Mouse (Mus musculus) hindbrain, postnatal 0 days (tissue): Measurements from ENCODE around the gene Umodl1. TPM values are rescaled to one million over a fixed set of nuclear protein-coding genes. Genes with fewer than 3 reads are reported as not detected.

ENCODE experiments used
- ATAC-seq: fragments of 200-750 bp; cut with Nextera tagmentation; 2 replicates; pipeline ENCODE4 v1.8.0; 2017; ENCODE audit warnings: mild to moderate bottlenecking, moderate TSS enrichment, moderate library complexity
- DNase-seq: peaks from one replicate; pipeline ENCODE4 v3.0.0-alpha.2; 2015; ENCODE audit warnings: low spot score
- H3K27ac ChIP-seq: fragments of 300-500 bp; sonication (generic); 2 replicates; pipeline ENCODE4 v1.5.1; 2014; ENCODE audit warnings: mild to moderate bottlenecking
- H3K27me3 ChIP-seq: fragments of 300-500 bp; sonication (generic); 2 replicates; pipeline ENCODE4 v1.6.1; 2014; ENCODE audit warnings: low read length, mixed read lengths; ENCODE audit not compliant: insufficient read depth
- H3K36me3 ChIP-seq: fragments of 300-500 bp; sonication (generic); 2 replicates; pipeline ENCODE4 v1.6.1; 2014; ENCODE audit warnings: low read length, mixed read lengths; ENCODE audit not compliant: insufficient read depth
- H3K4me1 ChIP-seq: fragments of 300-500 bp; sonication (generic); 2 replicates; pipeline ENCODE4 v1.6.1; 2014; ENCODE audit warnings: antibody characterized with exemption, low read length, mixed read lengths; ENCODE audit not compliant: insufficient read depth
- H3K4me2 ChIP-seq: fragments of 300-500 bp; sonication (generic); 2 replicates; pipeline ENCODE4 v1.6.1; 2014; ENCODE audit warnings: low read depth, mild to moderate bottlenecking, low read length, moderate library complexity, mixed read lengths
- H3K4me3 ChIP-seq: fragments of 300-500 bp; sonication (generic); 2 replicates; pipeline ENCODE4 v1.5.1; 2014; ENCODE audit warnings: low read length
- H3K9ac ChIP-seq: fragments of 300-500 bp; sonication (generic); replicated peaks from 2 replicates; pipeline ENCODE4 v1.6.1; 2014; ENCODE audit warnings: mild to moderate bottlenecking, low read length, moderate library complexity, mixed read lengths
- H3K9me3 ChIP-seq: fragments of 300-500 bp; sonication (generic); 2 replicates; pipeline ENCODE4 v1.6.1; 2016; ENCODE audit warnings: low read length, mixed read lengths
- CTCF ChIP-seq: IDR thresholded peaks from 2 replicates; pipeline ENCODE4 v1.5.1; 2016; ENCODE audit warnings: antibody characterized with exemption, control low read depth, low read depth
- WGBS: fragments of 180-500 bp; shearing (Covaris S2); extraction: QIAGEN DNeasy Blood & Tissue Kit; methylation state at CpG from one replicate; pipeline ENCODE4 v1.1.7; 2014; 5-methylcytosine and 5-hydroxymethylcytosine counted together
- polyA plus RNA-seq: library from polyadenylated mRNA; unstranded; fragments of >200 nt; fragmentation: Nextera tagmentation; extraction: Ambion mirVana; gene quantifications from 2 replicates; pipeline ENCODE4 v1.2.1, GENCODE M21; 2015
- total RNA-seq: library from RNA; depleted of rRNA; stranded (reverse); fragments of >200 nt; gene quantifications from 2 replicates; pipeline ENCODE4 v1.2.3, GENCODE M21; 2014

The Umodl1 gene
- total and polyA plus RNA-seq, 2 experiments from 2014 or later = 0.06 to 0.42 TPM

- ATAC-seq = no peak
- no peak for DNase-seq
- Histone ChIP-seq H3K9ac (no peak overlapping the region), H3K4me3 (no peak overlapping the region), H3K36me3 (no peaks in the 10 kb centered on the region), H3K4me2 (no peak overlapping the region), H3K27me3 (no peaks in the 10 kb centered on the region), H3K4me1 (no peaks in the 10 kb centered on the region), H3K9me3 (no peaks in the 10 kb centered on the region), H3K27ac (no peak overlapping the region)
- TF ChIP-seq CTCF = no peak
- WGBS = 70% methylated on average over 4 of the region's 4 CpGs
These were observed 29.1 kb downstream of the Umodl1 start for GRCm38 (mm10) chr17:30983521-30983920.

- Histone ChIP-seq H3K27ac (no peak overlapping the region), H3K36me3 (no peaks in the 10 kb centered on the region), H3K4me1 (no peaks in the 10 kb centered on the region), H3K9me3 (no peaks in the 10 kb centered on the region), H3K27me3 (no peaks in the 10 kb centered on the region), H3K9ac (no peak overlapping the region), H3K4me2 (no peak overlapping the region), H3K4me3 (no peak overlapping the region)
- 78% methylated on average over 10 of the region's 10 CpGs for WGBS
- ATAC-seq (no peak), DNase-seq (peak; percentile 77)
- TF ChIP-seq CTCF = peak; percentile 74
These were observed 35.8 kb downstream of the Umodl1 start for GRCm38 (mm10) chr17:30990254-30990653.

- TF ChIP-seq CTCF = no peak
- DNase-seq = no peak
- Histone ChIP-seq H3K9me3 (no peaks in the 10 kb centered on the region), H3K27ac (no peak overlapping the region), H3K9ac (no peak overlapping the region), H3K4me3 (no peak overlapping the region), H3K27me3 (no peaks in the 10 kb centered on the region), H3K36me3 (no peaks in the 10 kb centered on the region), H3K4me2 (no peak overlapping the region), H3K4me1 (no peaks in the 10 kb centered on the region)
- WGBS = 82% methylated on average over 5 of the region's 5 CpGs
- no peak for ATAC-seq
These were observed 41.9 kb downstream of the Umodl1 start for GRCm38 (mm10) chr17:30996296-30996695.

- H3K9me3 ChIP-seq = no peaks in the 10 kb centered on the region
- DNase-seq = no peak
- no peaks in the 10 kb centered on the region for H3K4me1 ChIP-seq
- H3K27ac ChIP-seq = no peak overlapping the region
- no peak for ATAC-seq
- 30% methylated on average over 5 of the region's 5 CpGs for WGBS
- H3K36me3 ChIP-seq = no peaks in the 10 kb centered on the region
- no peaks in the 10 kb centered on the region for H3K27me3 ChIP-seq
- no peak overlapping the region for H3K4me3 ChIP-seq
- no peak overlapping the region for H3K4me2 ChIP-seq
- TF ChIP-seq CTCF = no peak
- no peak overlapping the region for H3K9ac ChIP-seq
These were observed 46.5 kb downstream of the Umodl1 start for GRCm38 (mm10) chr17:31000897-31001296.

GRCm38 (mm10) chr17:31002613-31003012 lies 48.2 kb downstream of the Umodl1 start:
- no peak overlapping the region for H3K4me2 ChIP-seq
- no peaks in the 10 kb centered on the region for H3K9me3 ChIP-seq
- ATAC-seq = no peak
- DNase-seq = no peak
- TF ChIP-seq CTCF = no peak
- no peak overlapping the region for H3K9ac ChIP-seq
- no peak overlapping the region for H3K4me3 ChIP-seq
- no peaks in the 10 kb centered on the region for H3K36me3 ChIP-seq
- H3K27me3 ChIP-seq = no peaks in the 10 kb centered on the region
- 91% methylated on average over 5 of the region's 5 CpGs for WGBS
- H3K4me1 ChIP-seq = no peaks in the 10 kb centered on the region
- H3K27ac ChIP-seq = no peak overlapping the region

- H3K4me2 ChIP-seq = no peak overlapping the region
- WGBS = 87% methylated on average over 2 of the region's 2 CpGs
- H3K27ac ChIP-seq = no peak overlapping the region
- H3K4me1 ChIP-seq = no peaks in the 10 kb centered on the region
- H3K9me3 ChIP-seq = no peaks in the 10 kb centered on the region
- TF ChIP-seq CTCF = no peak
- DNase-seq (no peak), ATAC-seq (no peak)
- no peak overlapping the region for H3K9ac ChIP-seq
- H3K36me3 ChIP-seq = no peaks in the 10 kb centered on the region
- no peak overlapping the region for H3K4me3 ChIP-seq
- H3K27me3 ChIP-seq = no peaks in the 10 kb centered on the region
These were observed 50.8 kb downstream of the Umodl1 start for GRCm38 (mm10) chr17:31005284-31005683.

GRCm38 (mm10) chr17:31007357-31007756 lies 52.9 kb downstream of the Umodl1 start:
- 90% methylated on average over 3 of the region's 3 CpGs for WGBS
- no peaks in the 10 kb centered on the region for H3K36me3 ChIP-seq
- H3K27me3 ChIP-seq = no peaks in the 10 kb centered on the region
- ATAC-seq (no peak), DNase-seq (no peak)
- H3K4me1 ChIP-seq = no peaks in the 10 kb centered on the region
- H3K9me3 ChIP-seq = no peaks in the 10 kb centered on the region
- H3K4me2 ChIP-seq = no peak overlapping the region
- no peak overlapping the region for H3K9ac ChIP-seq
- no peak overlapping the region for H3K27ac ChIP-seq
- no peak overlapping the region for H3K4me3 ChIP-seq
- TF ChIP-seq CTCF = no peak
